Mouse (Mus musculus) liver, adult 2 months (tissue): ENCODE results near the gene Maml2. TPM values are rescaled to one million over a fixed set of nuclear protein-coding genes. Genes with fewer than 3 reads are reported as not detected.
A peak's percentile ranks its signal among the peaks of the same experiment; 100 is the strongest.

Experiments
- DNase-seq: peaks from one replicate; pipeline ENCODE4 v3.0.0-alpha.2; 2011; ENCODE audit warnings: low read depth, low spot score; ENCODE audit errors: extremely low read depth
- H3K27ac ChIP-seq: fragments of 200-500 bp; replicated peaks from 2 replicates; pipeline ENCODE4 v1.5.1; 2012; ENCODE audit warnings: low read depth, mild to moderate bottlenecking, control low read depth, inconsistent platforms, low read length; ENCODE audit not compliant: insufficient read depth
- H3K27me3 ChIP-seq: fragments of 200-500 bp; 2 replicates; pipeline ENCODE4 v1.6.1; 2012; ENCODE audit warnings: mild to moderate bottlenecking, moderate library complexity, low read length, inconsistent platforms; ENCODE audit not compliant: control insufficient read depth, insufficient read depth
- H3K36me3 ChIP-seq: fragments of 200-500 bp; 2 replicates; pipeline ENCODE4 v1.6.1; 2012; ENCODE audit warnings: low read length, inconsistent platforms; ENCODE audit not compliant: control insufficient read depth, insufficient read depth
- H3K4me1 ChIP-seq: fragments of 200-500 bp; 2 replicates; pipeline ENCODE4 v1.6.1; 2011; ENCODE audit warnings: low read length; ENCODE audit not compliant: control insufficient read depth, insufficient read depth
- H3K4me3 ChIP-seq: fragments of 200-500 bp; 2 replicates; pipeline ENCODE4 v1.5.1; 2011; ENCODE audit warnings: low read depth, mild to moderate bottlenecking, control low read depth, low read length, moderate library complexity; ENCODE audit not compliant: insufficient read depth
- H3K79me2 ChIP-seq: fragments of 200-500 bp; 2 replicates; pipeline ENCODE4 v1.6.1; 2012; ENCODE audit warnings: inconsistent platforms, mild to moderate bottlenecking, low read length, moderate library complexity; ENCODE audit not compliant: control insufficient read depth, insufficient read depth
- H3K9ac ChIP-seq: fragments of 200-500 bp; 2 replicates; pipeline ENCODE4 v1.6.1; 2012; ENCODE audit warnings: low read depth, mild to moderate bottlenecking, control low read depth, inconsistent platforms, low read length
- CTCF ChIP-seq: fragments of 200-500 bp; IDR thresholded peaks from 2 replicates; pipeline ENCODE4 v1.5.1; 2011; ENCODE audit warnings: low read depth, low read length, control low read depth
- POLR2A ChIP-seq: fragments of 200-500 bp; IDR thresholded peaks from 2 replicates; pipeline ENCODE4 v1.6.1; 2011; ENCODE audit warnings: low read length, control low read depth; ENCODE audit not compliant: insufficient read depth; ENCODE audit errors: extremely low read depth
- WGBS: fragments of 180-500 bp; shearing (Covaris S2); methylation state at CpG from one replicate; pipeline ENCODE4 v1.1.7; 2018; 5-methylcytosine and 5-hydroxymethylcytosine counted together
- polyA plus RNA-seq: library from polyadenylated mRNA; depleted of rRNA; stranded (reverse); fragments of >200 nt; gene quantifications from 2 replicates; pipeline ENCODE4 v1.2.3, GENCODE M21; 2012
- total RNA-seq: library from RNA; depleted of rRNA; stranded (reverse); fragments of >200 nt; gene quantifications from 2 replicates; pipeline ENCODE4 v1.2.3, GENCODE M21; 2014

The Maml2 gene
- total and polyA plus RNA-seq, 2 experiments, result 0.77 to 1.2 TPM

- 90% methylated on average over 3 of the region's 3 CpGs for WGBS
- Histone ChIP-seq H3K36me3 (no peaks in the 10 kb centered on the region), H3K4me3 (no peak overlapping the region), H3K27ac (no peak overlapping the region), H3K9ac (no peak overlapping the region), H3K79me2 (no peaks in the 10 kb centered on the region), H3K27me3 (no peaks in the 10 kb centered on the region), H3K4me1 (peaks cover 2% of the 10 kb centered on the region; the same call in 1 of the 2 replicates)
- TF ChIP-seq CTCF (no peak), POLR2A (no peak)
- DNase-seq, result no peak
Measured at GRCm38 (mm10) chr9:13556696-13557095, 258.9 kb downstream of the Maml2 start.

- WGBS, result 77% methylated on average over 4 of the region's 4 CpGs
Measured at GRCm38 (mm10) chr9:13558811-13559372, 261.1 kb downstream of the Maml2 start.

GRCm38 (mm10) chr9:13560651-13561050, 262.9 kb downstream of the Maml2 start:
- no peak for DNase-seq
- Histone ChIP-seq H3K27ac (no peak overlapping the region), H3K79me2 (no peaks in the 10 kb centered on the region), H3K36me3 (no peaks in the 10 kb centered on the region), H3K27me3 (no peaks in the 10 kb centered on the region), H3K4me3 (no peak overlapping the region), H3K9ac (no peak overlapping the region), H3K4me1 (peaks cover 5% of the 10 kb centered on the region; the same call in 1 of the 2 replicates)
- TF ChIP-seq CTCF, result no peak
- TF ChIP-seq POLR2A, result no peak
- 89% methylated on average over 9 of the region's 9 CpGs for WGBS

More at GRCm38 (mm10) chr9:13558811-13559372, 261.1 kb downstream of the Maml2 start:
- Histone ChIP-seq H3K27ac (no peak overlapping the region), H3K4me1 (peaks cover 5% of the 10 kb centered on the region; the same call in 1 of the 2 replicates), H3K36me3 (no peaks in the 10 kb centered on the region), H3K27me3 (no peaks in the 10 kb centered on the region), H3K9ac (no peak overlapping the region), H3K79me2 (no peaks in the 10 kb centered on the region), H3K4me3 (no peak overlapping the region)
- DNase-seq, result no peak
- TF ChIP-seq CTCF (no peak), POLR2A (no peak)

GRCm38 (mm10) chr9:13561335-13561734, 263.6 kb downstream of the Maml2 start:
- no peak overlapping the region for H3K27ac ChIP-seq
- no peaks in the 10 kb centered on the region for H3K27me3 ChIP-seq
- no peaks in the 10 kb centered on the region for H3K79me2 ChIP-seq
- H3K4me3 ChIP-seq, result no peak overlapping the region
- DNase-seq, result no peak
- TF ChIP-seq CTCF (no peak), POLR2A (no peak)
- no peak overlapping the region for H3K9ac ChIP-seq
- peaks cover 5% of the 10 kb centered on the region; the same call in 1 of the 2 replicates for H3K4me1 ChIP-seq
- no peaks in the 10 kb centered on the region for H3K36me3 ChIP-seq
- WGBS, result 94% methylated on average over 1 of the region's 1 CpGs

DNA sequence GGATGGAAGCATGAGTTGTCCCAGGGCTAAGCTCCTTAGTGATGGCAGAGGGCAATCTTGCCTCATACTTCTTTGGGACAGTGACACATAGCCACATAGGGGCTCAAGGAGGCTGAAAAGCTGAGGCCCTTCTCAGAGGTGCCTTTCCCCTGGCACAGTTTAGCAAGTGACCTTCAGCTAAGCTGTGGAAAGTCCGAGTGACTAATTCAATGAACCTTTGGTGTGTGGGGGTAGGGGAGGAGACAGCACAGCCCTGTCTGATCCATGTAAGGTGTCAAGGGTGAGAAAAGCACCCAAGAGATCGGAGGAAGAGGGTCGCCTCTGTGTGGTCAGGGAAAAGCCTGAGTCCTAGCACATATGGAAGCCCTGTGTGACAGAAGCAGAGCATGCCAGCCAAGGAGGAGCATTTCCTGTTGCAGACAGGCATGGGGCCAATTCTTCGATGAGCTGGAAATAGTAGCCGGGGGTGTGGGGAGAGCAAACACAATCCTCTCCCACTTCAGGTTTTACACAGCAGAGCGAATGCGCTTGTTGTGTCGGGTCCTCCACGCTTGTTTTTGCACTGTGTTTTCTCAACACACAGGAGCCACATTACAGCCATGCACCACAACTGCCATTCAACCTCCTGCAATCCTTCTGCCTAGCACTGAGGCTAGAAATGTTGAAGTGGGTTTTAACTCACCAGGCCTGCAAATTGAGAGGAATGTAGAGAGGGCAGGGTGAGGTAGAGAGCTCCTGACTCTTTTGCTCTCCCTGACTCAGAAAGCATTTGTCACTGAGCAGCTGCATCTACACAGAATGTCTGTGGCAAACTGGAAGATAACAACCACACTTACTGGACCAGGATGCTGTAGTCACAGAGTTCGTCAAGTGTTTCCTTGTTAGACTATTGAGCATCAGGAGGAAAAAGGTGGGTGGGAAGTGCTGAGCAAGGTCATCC, 266.0 kb downstream of the Maml2 start:
- no peak for DNase-seq
- Histone ChIP-seq H3K27ac (peak overlapping the region; percentile 24; the same call in 1 of the 2 replicates), H3K4me1 (0 out of 2 replicates have a peak, but pooled peaks cover 3% of the 10 kb centered on the region), H3K9ac (no peak overlapping the region), H3K4me3 (no peak overlapping the region), H3K79me2 (no peaks in the 10 kb centered on the region), H3K36me3 (no peaks in the 10 kb centered on the region), H3K27me3 (no peaks in the 10 kb centered on the region)
- TF ChIP-seq CTCF (no peak), POLR2A (no peak)
- WGBS, result 39% methylated on average over 10 of the region's 10 CpGs
